Mouse (Mus musculus): ENCODE results near the gene Elfn1.

The Elfn1 gene

GRCm38 (mm10) chr5:139912121-139912771, 4.5 kb downstream of the Elfn1 start:
- DNase-seq = no peak

- DNase-seq = no peak
Observed at GRCm38 (mm10) chr5:139921666-139922065, 13.9 kb downstream of the Elfn1 start.

DNA sequence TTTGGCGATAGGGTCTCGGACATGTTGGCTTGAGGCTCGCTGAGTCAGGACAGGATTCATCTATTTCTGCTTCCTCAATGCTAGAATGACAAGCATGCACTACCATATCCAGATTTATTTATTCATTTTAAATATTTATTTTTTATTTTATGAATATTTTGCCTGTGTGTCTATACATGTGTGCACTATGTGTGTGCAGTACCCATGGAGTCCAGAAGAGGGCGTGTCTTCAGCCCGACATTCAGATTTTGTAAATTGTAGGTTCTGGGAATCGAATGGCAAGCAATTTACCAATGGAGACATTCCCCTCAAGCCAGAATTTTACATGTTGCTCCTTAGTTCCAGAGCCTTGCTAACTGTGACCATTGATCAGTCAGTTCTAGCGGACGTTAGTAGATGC, 16.1 kb downstream of the Elfn1 start:
- no peak for DNase-seq

GRCm38 (mm10) chr5:139930102-139930501, 22.4 kb downstream of the Elfn1 start:
- DNase-seq = no peak

GRCm38 (mm10) chr5:139930927-139931351, 23.2 kb downstream of the Elfn1 start:
- peak in 1 of 2 experiments; percentile 22 for DNase-seq

DNA sequence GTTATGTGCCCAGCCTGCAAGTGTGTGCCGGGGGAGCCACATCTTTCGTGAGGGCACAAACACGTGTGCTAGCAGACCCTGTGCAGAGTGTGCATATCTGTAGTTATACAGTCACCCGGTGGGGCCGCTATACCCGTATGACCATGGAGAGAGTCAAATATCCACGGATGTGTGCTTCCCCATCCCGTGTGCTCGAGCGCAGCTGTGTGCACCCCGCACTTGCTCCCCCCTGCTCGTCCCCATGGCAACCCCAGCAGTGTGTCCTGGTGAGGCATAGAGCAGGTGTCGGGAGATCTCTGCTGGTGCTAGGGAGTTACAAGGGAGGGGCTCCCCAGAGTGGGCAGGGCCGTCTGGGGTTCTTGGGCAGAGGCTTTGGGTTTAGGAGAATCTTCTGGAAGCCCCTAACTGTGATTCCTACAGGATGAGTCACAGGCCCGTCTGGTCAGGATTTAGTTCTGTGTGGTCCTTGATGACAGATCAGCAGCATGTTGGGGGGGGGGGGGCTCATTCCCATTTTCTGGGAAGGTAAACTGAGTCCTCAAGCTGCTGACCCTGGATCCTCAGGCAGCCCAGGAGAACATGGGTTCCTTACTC, 24.3 kb downstream of the Elfn1 start:
- no peak for DNase-seq

GRCm38 (mm10) chr5:139932595-139933271, 25.0 kb downstream of the Elfn1 start:
- DNase-seq = no peak

GRCm38 (mm10) chr5:139933476-139933875, 25.7 kb downstream of the Elfn1 start:
- DNase-seq = peak in 1 of 2 experiments; percentile 53

DNA sequence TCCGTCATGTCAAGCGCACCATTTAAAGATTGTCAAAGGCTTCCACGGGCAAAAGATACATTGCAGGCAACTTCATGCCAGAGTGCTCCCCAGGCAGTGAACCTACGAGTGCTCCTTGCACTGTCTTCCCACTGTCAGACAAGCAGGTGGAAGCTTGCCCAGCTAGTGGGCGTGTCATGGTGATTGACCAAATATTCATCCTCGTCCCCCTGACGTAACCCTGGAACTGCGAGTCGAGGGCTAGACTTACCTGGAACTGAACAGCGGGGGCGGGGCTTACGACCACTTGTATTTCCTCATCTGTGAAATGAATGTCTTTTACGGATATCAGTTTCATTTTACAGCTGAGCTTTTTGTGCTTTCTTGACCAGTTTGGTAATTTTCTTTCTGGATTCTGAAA, 28.7 kb downstream of the Elfn1 start:
- DNase-seq = no peak

GRCm38 (mm10) chr5:139944697-139945096, 37.0 kb downstream of the Elfn1 start:
- no peak for DNase-seq

DNA sequence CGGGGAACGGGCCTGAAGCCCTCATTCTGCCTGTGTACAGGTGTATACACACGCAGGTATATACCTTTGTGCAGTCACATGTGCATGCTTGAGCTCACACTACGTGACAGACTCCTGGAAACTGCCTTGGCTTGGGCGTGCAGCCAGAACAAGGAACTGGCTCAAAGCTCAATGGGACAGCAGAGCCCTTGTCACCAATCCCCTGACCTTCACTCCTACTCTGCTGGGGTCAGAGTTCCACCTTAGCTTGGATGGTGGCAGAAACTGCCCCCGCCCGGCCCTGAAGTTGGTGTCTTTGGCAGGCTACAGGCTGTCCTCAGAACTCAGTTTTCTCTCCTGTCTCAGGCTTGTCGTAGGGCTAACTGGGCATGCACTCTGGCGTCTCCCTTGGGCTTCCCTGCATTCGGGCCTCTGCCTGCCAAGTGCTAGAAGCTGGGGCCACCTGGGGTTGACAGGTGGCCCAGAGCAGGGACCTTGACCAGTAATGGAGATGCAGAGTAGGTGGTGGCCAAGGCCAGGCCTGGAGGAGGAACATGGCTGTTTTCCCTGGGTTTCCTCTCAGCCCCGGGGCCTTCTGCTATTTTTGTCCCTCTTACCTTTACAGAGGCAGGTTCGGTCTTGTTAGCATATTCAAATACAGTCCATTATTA, 38.1 kb downstream of the Elfn1 start:
- no peak for DNase-seq

- DNase-seq = no peak
Observed at GRCm38 (mm10) chr5:139947446-139947845, 39.7 kb downstream of the Elfn1 start.

- DNase-seq = no peak
Observed at GRCm38 (mm10) chr5:139948552-139948951, 40.8 kb downstream of the Elfn1 start.

DNA sequence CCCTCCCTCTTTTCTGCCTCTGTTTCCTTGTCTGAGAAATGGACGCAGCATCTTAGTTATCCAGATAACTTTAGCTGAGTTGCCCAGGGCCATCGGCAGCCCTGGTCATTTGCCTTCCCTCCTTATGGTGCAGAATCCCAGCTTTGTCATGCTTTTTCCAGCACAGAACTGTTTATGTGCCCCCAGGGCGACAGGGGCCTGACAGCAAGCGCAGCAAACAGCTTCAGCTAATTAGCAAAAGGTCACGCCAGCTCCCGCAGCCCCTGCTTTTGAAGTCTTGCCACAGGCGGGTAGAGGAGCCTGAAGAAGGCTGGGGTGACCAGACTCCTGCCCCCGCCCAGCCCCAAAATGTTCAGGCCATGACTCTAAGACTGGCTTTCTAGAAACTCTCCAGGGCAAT, 41.6 kb downstream of the Elfn1 start:
- no peak for DNase-seq

GRCm38 (mm10) chr5:139949975-139950578, 42.3 kb downstream of the Elfn1 start:
- no peak for DNase-seq

GRCm38 (mm10) chr5:139956859-139957258, 49.1 kb downstream of the Elfn1 start:
- DNase-seq = no peak

DNA sequence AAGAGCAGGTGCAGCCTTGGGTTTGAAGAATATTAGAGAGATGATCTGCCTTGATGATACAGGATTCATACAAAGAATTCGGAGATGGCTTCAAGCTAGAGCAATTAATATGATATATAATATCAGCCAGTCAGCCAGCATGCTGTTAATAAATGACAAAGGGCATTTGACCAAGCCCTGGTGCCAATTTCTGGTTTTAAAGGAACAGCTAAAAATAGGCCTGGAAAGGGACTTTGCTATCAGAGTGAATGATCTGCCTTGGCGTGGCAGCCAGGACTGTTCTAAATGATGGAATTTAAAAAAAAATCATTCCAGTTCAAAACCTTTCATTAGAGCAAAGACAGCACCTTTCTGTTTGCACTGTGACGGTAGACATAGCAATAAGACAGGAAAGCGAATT, 52.0 kb downstream of the Elfn1 start:
- DNase-seq = no peak

DNA sequence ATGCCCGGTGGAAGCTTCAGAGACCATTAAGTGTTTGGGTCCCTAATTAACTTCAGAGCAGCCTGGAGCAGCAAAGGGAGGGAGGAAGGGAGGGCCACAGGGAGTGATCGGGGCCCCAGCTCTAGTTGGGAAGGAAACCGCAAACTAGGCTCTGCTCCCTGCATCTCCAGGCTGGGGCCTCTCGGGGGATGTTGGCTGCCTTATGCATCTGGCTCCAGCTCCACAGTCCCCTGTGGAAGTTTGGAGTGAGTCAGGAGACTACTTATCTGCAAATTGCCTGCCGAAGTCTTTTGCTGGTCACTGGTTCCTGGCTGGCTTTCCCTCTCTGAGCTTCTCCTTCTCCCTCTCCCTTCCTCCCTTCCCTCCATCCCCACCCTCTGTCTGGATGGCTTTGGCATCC, 56.6 kb downstream of the Elfn1 start:
- DNase-seq = no peak

DNA sequence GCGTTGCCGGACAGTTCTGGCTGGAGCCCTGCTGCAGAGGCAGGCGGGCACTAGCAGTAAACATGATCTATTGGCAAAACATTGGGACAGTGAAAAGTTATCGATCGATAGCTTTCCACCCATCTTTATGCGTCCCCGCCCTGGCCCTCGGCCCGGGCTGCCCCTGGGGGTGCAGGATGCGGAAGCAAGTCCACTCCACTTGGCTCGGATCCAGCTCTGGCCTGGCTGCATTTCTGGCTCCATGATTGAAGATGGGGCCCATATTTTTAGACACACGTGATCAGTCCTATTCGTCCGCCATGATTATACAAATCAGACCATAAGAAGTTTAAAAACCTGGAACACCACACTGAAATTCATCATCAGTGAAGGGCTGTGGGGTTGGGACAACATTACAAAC, 57.9 kb downstream of the Elfn1 start:
- no peak for DNase-seq

GRCm38 (mm10) chr5:139969151-139969948, 61.6 kb downstream of the Elfn1 start:
- DNase-seq = no peak

DNA sequence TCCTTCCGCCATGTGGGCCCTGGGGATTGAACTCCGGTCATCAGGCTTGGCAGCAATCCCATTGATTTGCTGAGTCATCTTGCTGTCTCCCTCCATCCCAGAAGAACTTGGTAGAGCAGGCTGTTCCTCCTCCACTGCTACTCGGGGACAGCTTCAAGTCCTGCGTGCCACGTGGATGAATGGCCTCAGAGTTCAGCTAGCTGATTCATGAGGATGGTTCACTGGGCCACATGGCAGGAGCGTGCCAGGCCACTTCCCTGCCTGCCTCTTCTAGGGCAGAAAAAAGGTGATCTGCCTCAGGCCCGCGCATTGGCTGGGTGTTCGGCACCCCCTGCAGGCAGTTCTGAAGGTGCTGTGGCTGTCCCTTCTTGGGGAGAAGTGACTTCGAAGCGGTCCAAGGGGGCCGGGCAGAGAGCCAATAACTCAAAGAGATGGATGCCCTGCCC, 62.5 kb downstream of the Elfn1 start:
- DNase-seq = no peak

- DNase-seq = no peak
Observed at GRCm38 (mm10) chr5:139976584-139976983, 68.8 kb downstream of the Elfn1 start.
